Mouse (Mus musculus): ENCODE data around the gene L3mbtl4. TPM values are rescaled to one million over a fixed set of nuclear protein-coding genes. Genes with fewer than 3 reads are reported as not detected.

Gene L3mbtl4
- total RNA-seq, 2 experiments from 2014 or later: not detected

- ATAC-seq (replicated peaks; ENCODE audit: poor library complexity, severe bottlenecking): no peak
These were observed 356.2 kb downstream of the L3mbtl4 start for GRCm38 (mm10) chr17:68629631-68630426.

- ATAC-seq (replicated peaks; ENCODE audit: poor library complexity, severe bottlenecking): no peak
These were observed 357.8 kb downstream of the L3mbtl4 start for GRCm38 (mm10) chr17:68631396-68631795.

DNA sequence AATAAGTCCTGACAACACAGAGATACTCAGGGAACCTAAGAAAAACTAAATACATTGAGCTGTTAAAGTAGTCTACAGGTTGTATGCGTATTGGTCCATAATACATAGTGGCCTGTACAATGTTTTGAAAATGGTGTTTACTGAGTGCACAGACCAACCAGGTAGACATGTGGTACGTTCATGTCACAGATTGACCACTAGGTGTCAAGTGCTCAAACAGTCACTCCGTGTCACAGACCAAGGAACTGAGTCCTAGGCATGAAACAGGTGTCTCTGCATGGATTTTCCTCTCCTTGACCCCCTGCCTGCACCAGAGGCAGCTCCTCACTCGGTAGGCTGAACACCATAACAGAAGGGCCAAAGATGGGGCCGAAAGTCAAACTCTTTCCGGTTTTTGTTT is 366.6 kb downstream of the L3mbtl4 start:
- no peak for ATAC-seq (replicated peaks; ENCODE audit: poor library complexity, severe bottlenecking)

GRCm38 (mm10) chr17:68642521-68643088 is 369.0 kb downstream of the L3mbtl4 start:
- ATAC-seq (replicated peaks; ENCODE audit: poor library complexity, severe bottlenecking): no peak

DNA sequence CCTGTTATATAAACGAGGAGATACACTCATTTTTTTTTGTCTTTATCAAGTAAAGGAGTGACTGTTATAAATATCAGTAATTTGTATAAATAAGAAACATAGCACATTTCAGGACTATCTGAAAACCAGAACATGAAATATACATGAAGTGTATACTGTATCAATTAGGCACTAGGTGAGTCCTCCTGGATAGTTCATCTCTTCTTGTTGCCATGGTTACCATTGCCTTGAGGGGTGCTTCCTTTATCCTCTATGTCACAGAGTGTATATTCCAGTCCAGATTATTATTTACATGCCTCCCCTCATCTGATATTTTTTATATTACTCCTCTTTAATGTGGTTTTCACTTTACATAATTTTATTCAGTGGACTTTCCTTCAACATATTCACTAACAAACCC is 392.9 kb downstream of the L3mbtl4 start:
- no peak for ATAC-seq (replicated peaks; ENCODE audit: poor library complexity, severe bottlenecking)

DNA sequence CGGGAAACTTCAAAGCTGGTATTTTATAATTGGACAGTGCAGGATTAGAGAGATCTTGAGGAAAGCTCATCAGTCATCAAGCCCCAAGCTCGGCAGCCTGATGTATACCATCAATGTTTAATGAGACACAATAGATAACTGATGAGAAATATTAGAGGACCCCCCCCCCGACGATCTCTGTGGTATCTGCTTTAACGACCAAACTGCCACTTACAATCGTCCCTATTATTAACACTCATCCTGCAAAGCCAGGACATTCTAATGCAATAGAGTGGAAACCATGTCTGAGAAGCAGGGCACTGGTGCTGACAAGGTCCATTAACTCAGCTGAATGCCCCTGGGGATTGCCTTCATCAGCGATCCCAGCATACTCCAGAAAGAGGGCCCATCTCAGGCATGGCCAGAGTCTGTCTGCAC is 398.5 kb downstream of the L3mbtl4 start:
- no peak for ATAC-seq (replicated peaks; ENCODE audit: poor library complexity, severe bottlenecking)

GRCm38 (mm10) chr17:68710701-68711100 is 437.1 kb downstream of the L3mbtl4 start:
- ATAC-seq (replicated peaks; ENCODE audit: poor library complexity, severe bottlenecking): no peak

GRCm38 (mm10) chr17:68711350-68711749 is 437.8 kb downstream of the L3mbtl4 start:
- ATAC-seq (replicated peaks; ENCODE audit: poor library complexity, severe bottlenecking): no peak

- ATAC-seq (replicated peaks; ENCODE audit: poor library complexity, severe bottlenecking): no peak
These were observed 474.7 kb downstream of the L3mbtl4 start for GRCm38 (mm10) chr17:68748296-68748695.

DNA sequence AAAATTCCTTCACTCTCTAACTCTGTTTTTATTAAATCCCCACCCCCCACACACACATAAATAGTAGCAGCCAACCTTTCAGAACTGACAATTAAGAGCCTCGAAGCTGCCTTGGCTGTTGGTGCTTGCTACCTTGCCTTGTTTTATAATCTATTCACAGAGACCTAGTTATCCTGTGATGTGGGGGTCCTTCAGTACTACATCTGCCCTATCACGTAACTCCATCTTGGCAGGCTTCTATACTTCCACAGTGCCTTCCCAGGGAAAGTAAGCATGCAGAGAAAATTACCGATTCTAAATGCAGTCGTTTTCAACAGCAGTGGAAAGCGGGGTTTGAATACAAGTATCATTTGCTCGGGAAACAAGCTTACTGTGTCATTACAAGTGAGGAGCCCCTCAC is 476.9 kb downstream of the L3mbtl4 start:
- no peak for ATAC-seq (replicated peaks; ENCODE audit: poor library complexity, severe bottlenecking)

DNA sequence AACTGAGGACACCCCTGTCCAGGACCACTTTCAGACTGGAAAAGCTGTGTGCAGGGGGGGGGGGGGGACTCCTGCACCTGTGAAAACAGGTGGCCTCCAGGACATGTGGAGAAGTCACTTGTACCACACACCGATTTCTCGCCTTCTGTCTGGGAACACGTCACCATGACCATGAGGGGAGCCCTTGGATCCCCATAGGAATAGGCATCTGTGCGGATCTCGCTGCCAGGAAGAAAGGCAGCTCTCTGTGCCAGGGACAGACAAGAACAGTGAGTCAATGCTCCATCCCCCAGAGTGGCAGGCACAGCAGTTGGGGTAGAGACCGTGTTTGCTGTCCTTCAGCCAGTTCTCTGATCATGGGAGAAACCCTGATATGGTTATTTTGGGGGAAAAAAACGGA is 479.5 kb downstream of the L3mbtl4 start:
- no peak for ATAC-seq (replicated peaks; ENCODE audit: poor library complexity, severe bottlenecking)

DNA sequence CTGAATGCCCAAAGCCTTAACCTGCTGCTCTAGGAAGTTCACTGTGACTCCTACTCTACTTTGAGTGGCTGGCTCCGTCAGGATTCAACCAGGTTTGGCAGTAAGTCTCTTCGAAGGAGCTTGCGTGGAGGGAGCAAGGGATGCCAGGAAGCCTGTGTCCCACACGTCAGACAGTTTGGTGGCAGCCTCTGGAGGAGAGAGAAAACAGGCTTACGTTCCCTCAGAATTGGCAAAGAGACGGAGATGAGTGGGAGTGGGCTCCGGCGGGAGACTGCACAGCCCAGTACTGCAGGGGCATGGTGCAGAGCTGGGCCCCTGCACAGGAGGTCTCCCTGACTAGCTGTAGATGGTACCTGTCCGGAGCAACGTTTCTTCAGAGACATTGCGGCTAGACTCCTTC is 481.2 kb downstream of the L3mbtl4 start:
- ATAC-seq (replicated peaks; ENCODE audit: poor library complexity, severe bottlenecking): no peak

DNA sequence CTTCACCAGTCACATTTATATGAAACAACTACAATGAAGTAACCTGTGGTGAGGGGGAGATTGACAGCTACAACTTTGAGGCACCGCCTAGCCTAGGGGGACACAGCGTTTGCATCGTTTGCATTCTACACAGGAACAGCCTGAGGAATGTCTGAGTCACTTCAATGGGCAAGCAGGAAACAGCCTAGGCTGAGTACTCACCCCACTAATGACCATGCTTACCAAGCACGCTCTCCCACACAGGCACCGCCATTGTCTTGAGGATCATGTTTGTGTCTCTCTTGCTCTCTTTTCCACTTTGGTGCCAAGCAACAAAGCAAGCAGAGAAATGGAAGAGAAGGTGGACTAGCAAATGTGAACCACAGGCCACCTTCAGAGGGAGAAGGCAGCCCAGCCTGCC is 484.8 kb downstream of the L3mbtl4 start:
- ATAC-seq (replicated peaks; ENCODE audit: poor library complexity, severe bottlenecking): no peak

- no peak for ATAC-seq (replicated peaks; ENCODE audit: poor library complexity, severe bottlenecking)
These were observed 485.3 kb downstream of the L3mbtl4 start for GRCm38 (mm10) chr17:68758936-68759335.

DNA sequence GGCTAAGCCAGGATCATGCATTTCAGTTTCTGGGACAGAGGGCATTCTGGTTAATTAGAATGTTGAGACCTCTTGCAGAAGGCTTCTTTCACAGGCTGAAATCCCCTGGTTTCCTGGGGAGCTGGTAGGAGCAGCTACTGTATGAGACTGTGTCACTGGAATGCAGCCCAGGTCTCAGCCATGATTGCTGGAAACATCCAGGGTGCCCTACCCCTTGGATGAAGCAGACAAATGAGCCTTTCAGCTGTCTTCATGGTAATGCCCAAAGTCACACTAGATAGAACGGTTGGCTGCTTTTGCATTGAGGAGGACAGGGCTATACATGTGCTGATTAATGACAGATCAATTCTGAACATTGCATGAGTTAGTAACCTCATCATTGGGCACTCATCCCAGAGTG is 486.4 kb downstream of the L3mbtl4 start:
- no peak for ATAC-seq (replicated peaks; ENCODE audit: poor library complexity, severe bottlenecking)

DNA sequence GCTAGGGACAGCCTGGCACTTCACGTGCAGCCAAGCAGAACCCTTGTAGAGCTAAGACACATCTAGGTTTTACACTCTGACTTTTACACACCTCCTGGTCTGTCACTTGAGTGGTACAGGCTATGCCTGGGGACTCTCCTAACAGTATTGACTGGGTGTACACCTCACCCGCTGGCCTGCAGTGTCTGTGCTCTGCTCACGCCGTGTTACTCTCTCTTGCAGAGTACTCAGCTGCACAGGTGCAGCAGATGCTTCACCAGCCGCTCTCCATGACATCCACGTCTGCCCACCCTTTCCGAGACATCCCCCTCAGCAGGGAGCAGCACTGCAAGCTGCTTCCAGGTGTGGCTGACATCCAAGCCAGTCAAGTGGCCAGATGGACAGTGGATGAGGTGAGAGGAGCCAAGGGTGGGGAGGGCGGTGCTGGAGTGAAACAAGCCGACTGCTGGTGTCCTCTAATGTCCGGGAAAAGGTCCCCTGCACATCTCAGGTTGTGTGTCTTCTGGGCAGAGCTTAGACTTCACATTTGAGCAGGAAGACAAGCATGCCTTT is 490.8 kb downstream of the L3mbtl4 start:
- ATAC-seq (replicated peaks; ENCODE audit: poor library complexity, severe bottlenecking): no peak

GRCm38 (mm10) chr17:68769561-68769960 is 496.0 kb downstream of the L3mbtl4 start:
- ATAC-seq (replicated peaks; ENCODE audit: poor library complexity, severe bottlenecking): no peak

DNA sequence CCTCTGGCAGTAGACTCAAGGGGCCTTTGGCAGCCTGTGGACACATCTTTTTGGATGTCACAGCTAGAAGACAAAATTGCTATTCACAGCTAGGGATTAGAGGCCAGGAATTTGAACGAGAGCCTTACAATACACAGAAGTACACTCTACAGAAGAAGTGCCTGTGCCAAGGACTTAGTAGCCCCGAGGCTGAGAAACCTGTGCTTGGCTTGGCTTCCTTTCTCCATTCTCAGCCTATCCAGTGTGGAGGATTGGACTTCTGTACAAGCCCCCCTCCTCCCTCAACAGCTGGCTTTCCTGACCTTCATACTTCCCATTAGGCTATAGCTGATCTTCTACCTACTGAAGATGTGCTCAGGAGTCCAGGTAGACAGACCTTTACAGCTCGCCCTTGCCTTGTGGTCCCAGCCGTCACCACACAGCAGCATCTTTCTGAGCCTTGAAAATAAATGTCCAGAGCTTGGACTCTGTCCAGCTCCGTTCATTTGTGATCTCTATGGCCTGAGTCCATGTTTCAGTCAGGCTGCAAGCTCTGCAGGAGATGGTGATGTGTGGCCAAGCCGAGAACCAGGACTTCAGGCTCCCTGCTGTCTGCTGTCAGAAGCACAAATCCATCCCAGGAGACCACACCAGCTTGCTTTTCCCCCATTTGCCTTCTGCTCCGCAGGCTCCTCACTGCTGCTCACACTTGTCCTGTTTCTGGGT is 497.6 kb downstream of the L3mbtl4 start:
- no peak for ATAC-seq (replicated peaks; ENCODE audit: poor library complexity, severe bottlenecking)

DNA sequence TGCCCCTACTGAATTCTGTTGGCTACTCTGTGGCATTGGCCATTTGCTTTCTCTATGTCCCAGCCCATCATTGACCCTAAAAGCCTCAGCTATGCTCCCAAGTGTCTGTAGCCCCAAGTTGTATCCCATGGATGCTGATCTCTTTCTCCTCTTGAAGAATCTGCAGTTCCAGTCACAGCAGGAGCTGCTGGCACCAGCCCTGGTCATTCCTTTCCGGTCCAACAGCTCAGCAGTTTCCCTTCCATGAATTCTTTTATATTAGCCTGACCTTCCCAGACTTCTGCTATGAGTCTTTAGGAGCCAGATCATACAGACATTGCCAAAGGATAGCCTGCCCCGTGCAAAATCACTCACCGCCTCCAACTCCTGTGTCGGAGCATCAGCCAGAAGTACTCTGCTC is 520.1 kb downstream of the L3mbtl4 start:
- no peak for ATAC-seq (replicated peaks; ENCODE audit: poor library complexity, severe bottlenecking)

GRCm38 (mm10) chr17:68826323-68826722 is 552.7 kb downstream of the L3mbtl4 start, which contains the start of gene Tmem200c:
Gene Tmem200c (plus strand): TSS chr17:68826623.
- ATAC-seq (replicated peaks; ENCODE audit: poor library complexity, severe bottlenecking): no peak
